Comparison of ENCODE assay signal across 8 mouse cellular contexts in the genomic region with DNA sequence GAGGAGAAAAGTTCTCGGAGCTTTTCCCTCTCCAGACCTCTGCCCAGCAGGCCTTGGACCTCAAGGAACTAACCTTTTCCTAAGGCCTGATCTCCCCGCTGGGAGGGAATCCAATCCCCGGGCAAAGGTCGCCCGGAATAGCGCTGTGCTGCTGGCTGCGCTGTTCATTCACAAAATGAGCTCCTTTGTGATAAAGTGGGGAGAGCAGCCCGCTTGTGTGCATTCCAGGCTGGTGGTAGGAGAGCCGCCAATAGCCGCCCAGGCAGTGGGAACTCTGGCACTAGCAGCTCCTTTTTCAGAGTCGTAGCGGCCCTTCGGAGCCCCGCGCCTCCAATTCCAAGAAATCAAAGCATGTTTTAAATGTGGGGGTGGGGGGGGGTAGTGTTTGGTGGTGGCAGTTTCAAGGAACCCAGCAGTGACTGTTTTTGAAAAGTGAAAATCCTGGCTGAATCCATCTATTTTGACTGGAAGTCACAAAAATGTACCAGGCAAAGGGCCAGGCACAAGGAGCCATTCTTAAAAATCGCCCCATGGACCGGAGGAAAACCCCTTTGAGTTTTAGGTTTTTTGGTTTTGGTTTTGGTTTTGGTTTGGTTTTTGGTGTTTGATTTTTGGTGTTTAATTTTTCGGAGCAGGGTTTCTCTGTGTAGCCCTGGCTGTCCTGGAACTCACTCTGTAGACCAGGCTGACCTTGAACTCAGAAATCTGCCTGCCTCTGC.
A peak's percentile ranks its signal among the peaks of the same experiment; 100 is the strongest.
DNase-seq lines count a peak whose midpoint lies in the region; ATAC-seq lines count a peak whose summit lies in the region.

No protein-coding gene starts in this region.

- intact Hi-C loops in left cerebral cortex, postnatal 10 days (cut with DNase I) = no loop called here

- peak overlapping the region; percentile 68 for H3K4me2 ChIP-seq in intestine, embryonic 15.5 days (replicated peaks)

- DNase-seq in adrenal gland, postnatal 25 days = peak; percentile 62
- peak; percentile 91 for DNase-seq in embryonic facial prominence, embryonic 10.5 days (ENCODE audit: low spot score)
- DNase-seq in heart, adult 11 months = peak; percentile 96
- DNase-seq in left cerebral cortex, postnatal 10 days (ENCODE audit: extremely low spot score in 1 of 2, low spot score in 2 of 2) = peak; percentile 50 to 65
- peak; percentile 50 to 71 for DNase-seq in lung, postnatal 4 days
- peak; percentile 81 to 83 for DNase-seq in right cerebral cortex, postnatal 10 days (ENCODE audit: low spot score in 2 of 2)
- no peak for DNase-seq in thymus, postnatal 14 days

- ATAC-seq in intestine, embryonic 15.5 days = peak; percentile 94

- no peaks in the 10 kb centered on the region; the same call in 1 of the 2 replicates for H3K36me3 ChIP-seq in embryonic facial prominence, embryonic 10.5 days (replicated peaks)
- H3K36me3 ChIP-seq in intestine, embryonic 15.5 days = no peaks in the 10 kb centered on the region

- no peaks in the 10 kb centered on the region for H3K9me3 ChIP-seq in embryonic facial prominence, embryonic 10.5 days
- H3K9me3 ChIP-seq in intestine, embryonic 15.5 days = no peaks in the 10 kb centered on the region

- peaks cover 41% of the 10 kb centered on the region for H3K4me1 ChIP-seq in embryonic facial prominence, embryonic 10.5 days
- peaks cover 6% of the 10 kb centered on the region for H3K4me1 ChIP-seq in intestine, embryonic 15.5 days (replicated peaks)

- 4% methylated on average over 18 of the region's 18 CpGs for WGBS in embryonic facial prominence, embryonic 10.5 days
- 11% methylated on average over 18 of the region's 18 CpGs for WGBS in intestine, embryonic 15.5 days

- peak overlapping the region; percentile 95 for H3K27ac ChIP-seq in embryonic facial prominence, embryonic 10.5 days (replicated peaks)
- H3K27ac ChIP-seq in intestine, embryonic 15.5 days = peak overlapping the region; percentile 57

- peak overlapping the region; percentile 51 for H3K4me3 ChIP-seq in embryonic facial prominence, embryonic 10.5 days
- H3K4me3 ChIP-seq in intestine, embryonic 15.5 days (replicated peaks) = peak overlapping the region; percentile 10

- peak overlapping the region; percentile 39 for H3K9ac ChIP-seq in intestine, embryonic 15.5 days

- H3K27me3 ChIP-seq in embryonic facial prominence, embryonic 10.5 days (replicated peaks; ENCODE audit: low read depth, poor library complexity, severe bottlenecking) = peaks cover 10% of the 10 kb centered on the region
- H3K27me3 ChIP-seq in intestine, embryonic 15.5 days (replicated peaks) = no peaks in the 10 kb centered on the region
